Mouse (Mus musculus) heart, embryonic 12.5 days (tissue): ENCODE measurements at regions not wholly inside any gene's neighbourhood (a gene's known extent, or its start where the extent isn't known, plus 50 kb on each side); places are given as distances from the start of the nearest gene placed in this dataset.
A peak's percentile ranks its signal among the peaks of the same experiment; 100 is the strongest.
"Not testable (repeated sequence)": the region's sequence is repeated elsewhere in the genome, so short reads cannot be mapped to it uniquely, and the experiment has no call there.

Source experiments
- ATAC-seq: fragments of 200-750 bp; cut with Nextera tagmentation; 2 replicates; pipeline ENCODE4 v1.8.0; 2017; ENCODE audit warnings: moderate TSS enrichment, moderate library complexity; ENCODE audit not compliant: insufficient number of reproducible peaks, low FRiP score
- H3K27ac ChIP-seq: fragments of 300-500 bp; sonication (generic); 2 replicates; pipeline ENCODE4 v1.5.1; 2016; ENCODE audit warnings: mild to moderate bottlenecking, moderate library complexity; ENCODE audit not compliant: poor library complexity, severe bottlenecking
- H3K27me3 ChIP-seq: fragments of 300-500 bp; sonication (generic); replicated peaks from 2 replicates; pipeline ENCODE4 v1.6.1; 2016; ENCODE audit warnings: mild to moderate bottlenecking, moderate library complexity
- H3K36me3 ChIP-seq: fragments of 300-500 bp; sonication (generic); 2 replicates; pipeline ENCODE4 v1.6.1; 2016; ENCODE audit warnings: mild to moderate bottlenecking, moderate library complexity
- H3K4me1 ChIP-seq: fragments of 300-500 bp; sonication (generic); replicated peaks from 2 replicates; pipeline ENCODE4 v1.6.1; 2016; ENCODE audit warnings: mild to moderate bottlenecking
- H3K4me2 ChIP-seq: fragments of 300-500 bp; sonication (generic); 2 replicates; pipeline ENCODE4 v1.6.1; 2016; ENCODE audit warnings: mild to moderate bottlenecking, moderate library complexity
- H3K4me3 ChIP-seq: fragments of 300-500 bp; sonication (generic); 2 replicates; pipeline ENCODE4 v1.5.1; 2016; ENCODE audit warnings: mild to moderate bottlenecking
- H3K9ac ChIP-seq: fragments of 300-500 bp; sonication (generic); 2 replicates; pipeline ENCODE4 v1.6.1; 2016; ENCODE audit warnings: mild to moderate bottlenecking, moderate library complexity
- H3K9me3 ChIP-seq: fragments of 300-500 bp; sonication (generic); replicated peaks from 2 replicates; pipeline ENCODE4 v1.6.1; 2016; ENCODE audit warnings: mild to moderate bottlenecking, moderate library complexity
- WGBS: fragments of 180-500 bp; shearing (Covaris S2); methylation state at CpG from one replicate; pipeline ENCODE4 v1.1.7; 2016; 5-methylcytosine and 5-hydroxymethylcytosine counted together

GRCm38 (mm10) chr17:15620746-15621694, 56.9 kb upstream of the Prdm9 start:
- H3K9me3 ChIP-seq: no peaks in the 10 kb centered on the region
- no peaks in the 10 kb centered on the region for H3K27me3 ChIP-seq
- no peak overlapping the region for H3K9ac ChIP-seq
- no peak overlapping the region for H3K4me3 ChIP-seq
- H3K27ac ChIP-seq: no peak overlapping the region
- ATAC-seq: no peak
- no peak overlapping the region for H3K4me2 ChIP-seq
- WGBS: 66% methylated on average over 7 of the region's 7 CpGs
- no peaks in the 10 kb centered on the region for H3K36me3 ChIP-seq
- H3K4me1 ChIP-seq: no peaks in the 10 kb centered on the region

- Histone ChIP-seq H3K9ac (no peak overlapping the region), H3K4me3 (no peak overlapping the region), H3K27me3 (no peaks in the 10 kb centered on the region), H3K4me1 (no peaks in the 10 kb centered on the region), H3K27ac (no peak overlapping the region), H3K4me2 (no peak overlapping the region), H3K9me3 (no peaks in the 10 kb centered on the region), H3K36me3 (no peaks in the 10 kb centered on the region)
- ATAC-seq: no peak
- WGBS: 3% methylated on average over 2 of the region's 2 CpGs
Observed at GRCm38 (mm10) chr17:15622913-15623312, 58.8 kb upstream of the Prdm9 start.

DNA sequence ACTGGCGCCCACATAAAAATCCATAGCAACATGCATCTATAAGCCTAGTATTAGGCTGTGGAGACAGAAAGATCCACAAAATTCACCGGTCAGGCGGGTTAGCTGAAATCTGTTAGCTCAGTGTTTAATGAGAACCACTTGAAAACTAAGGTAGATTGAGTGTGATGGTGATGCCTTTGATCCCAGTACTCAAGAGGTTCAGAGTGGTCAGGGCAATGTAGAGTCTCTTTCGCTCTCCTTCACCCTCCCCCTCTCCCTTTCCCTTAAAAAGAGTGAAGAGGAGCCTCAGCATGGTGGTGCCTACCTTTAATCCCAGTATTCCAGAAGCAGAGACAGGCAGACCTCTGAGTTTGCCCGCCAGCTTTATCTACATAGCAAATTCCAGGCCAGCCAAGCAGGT, 66.6 kb upstream of the Prdm9 start:
- no peak for ATAC-seq
- Histone ChIP-seq H3K4me2 (peak overlapping the region; percentile 84), H3K4me3 (peak overlapping the region; percentile 49; the same call in 1 of the 2 replicates), H3K27ac (no peak overlapping the region), H3K4me1 (peaks cover 4% of the 10 kb centered on the region; the same call in 1 of the 2 replicates), H3K27me3 (no peaks in the 10 kb centered on the region), H3K9ac (no peak overlapping the region), H3K36me3 (no peaks in the 10 kb centered on the region), H3K9me3 (peaks cover 6% of the 10 kb centered on the region; the same call in 1 of the 2 replicates)
- 56% methylated on average over 5 of the region's 5 CpGs for WGBS

- H3K27me3 ChIP-seq: no peaks in the 10 kb centered on the region
- peak overlapping the region; percentile 54 for H3K9ac ChIP-seq
- peak overlapping the region; percentile 49 for H3K4me3 ChIP-seq
- no peaks in the 10 kb centered on the region for H3K36me3 ChIP-seq
- peak overlapping the region; percentile 84 for H3K4me2 ChIP-seq
- 5% methylated on average over 11 of the region's 11 CpGs for WGBS
- no peak for ATAC-seq
- H3K9me3 ChIP-seq: peaks cover 6% of the 10 kb centered on the region; the same call in 1 of the 2 replicates
- H3K27ac ChIP-seq: no peak overlapping the region
- peaks cover 4% of the 10 kb centered on the region; the same call in 1 of the 2 replicates for H3K4me1 ChIP-seq
Observed at GRCm38 (mm10) chr17:15631626-15632025, 67.5 kb upstream of the Prdm9 start.

- Histone ChIP-seq H3K36me3 (no peaks in the 10 kb centered on the region), H3K27me3 (no peaks in the 10 kb centered on the region), H3K9ac (no peak overlapping the region), H3K27ac (no peak overlapping the region), H3K9me3 (peaks cover 6% of the 10 kb centered on the region; the same call in 1 of the 2 replicates), H3K4me2 (peak overlapping the region; percentile 84), H3K4me3 (peak overlapping the region; percentile 49), H3K4me1 (peaks cover 4% of the 10 kb centered on the region; the same call in 1 of the 2 replicates)
- 10% methylated on average over 1 of the region's 1 CpGs for WGBS
- no peak for ATAC-seq
Observed at GRCm38 (mm10) chr17:15632090-15632489, 67.9 kb upstream of the Prdm9 start.

DNA sequence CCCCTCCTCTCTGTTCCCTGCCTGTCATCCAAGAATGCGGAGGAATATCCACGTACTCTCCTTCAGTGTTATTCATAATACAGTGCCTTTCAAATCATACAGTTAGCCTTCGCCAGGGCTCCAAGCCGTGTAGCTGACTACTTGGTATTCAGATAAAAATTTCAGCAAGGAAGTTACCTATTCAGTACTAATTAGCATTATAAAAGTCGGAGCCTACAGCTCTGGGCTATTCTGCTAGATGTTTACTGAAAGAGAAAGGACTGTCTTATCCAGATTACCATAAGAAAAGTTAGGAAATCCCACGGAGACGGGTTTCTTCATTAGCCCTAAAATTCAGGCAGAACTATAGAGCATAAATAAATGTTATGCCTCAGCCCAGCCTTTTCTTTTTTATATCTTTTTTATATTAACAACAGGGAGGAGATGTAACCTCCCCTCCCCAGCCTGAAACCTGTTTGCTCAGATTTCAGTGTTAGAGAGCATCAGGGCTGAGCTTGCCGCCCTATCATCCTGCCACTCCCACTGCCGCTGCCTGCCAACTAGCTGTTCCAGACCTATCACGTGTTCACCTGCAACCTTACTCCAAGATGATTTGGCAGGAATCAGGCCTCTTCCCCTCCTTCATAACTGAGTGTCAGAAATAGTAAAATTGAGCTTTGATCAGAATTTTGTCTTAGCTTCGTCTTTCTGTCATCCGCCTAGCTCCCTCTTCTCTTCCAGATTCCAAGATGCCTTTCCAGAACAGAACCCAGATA, 65.5 kb upstream of the Chd1 start:
- H3K36me3 ChIP-seq, H3K27me3 ChIP-seq, H3K27ac ChIP-seq, H3K4me2 ChIP-seq, ATAC-seq, H3K9me3 ChIP-seq, H3K4me1 ChIP-seq, H3K4me3 ChIP-seq, H3K9ac ChIP-seq: not testable (repeated sequence)
- 78% methylated on average over 12 of the region's 12 CpGs for WGBS

- ATAC-seq: no peak
- H3K27ac ChIP-seq: no peak overlapping the region
- WGBS: 62% methylated on average over 3 of the region's 3 CpGs
Observed at GRCm38 (mm10) chr17:15640776-15641175, 64.0 kb upstream of the Chd1 start.

GRCm38 (mm10) chr17:15641764-15642163, 63.0 kb upstream of the Chd1 start:
- Histone ChIP-seq H3K27me3 (no peaks in the 10 kb centered on the region), H3K9ac (no peak overlapping the region), H3K4me1 (no peaks in the 10 kb centered on the region), H3K4me2 (no peak overlapping the region), H3K9me3 (no peaks in the 10 kb centered on the region), H3K36me3 (no peaks in the 10 kb centered on the region), H3K4me3 (no peak overlapping the region), H3K27ac (no peak overlapping the region)
- ATAC-seq: no peak
- 79% methylated on average over 3 of the region's 3 CpGs for WGBS

More at GRCm38 (mm10) chr17:15640776-15641175, 64.0 kb upstream of the Chd1 start:
- Histone ChIP-seq H3K4me2 (no peak overlapping the region), H3K9ac (no peak overlapping the region), H3K9me3 (no peaks in the 10 kb centered on the region), H3K36me3 (no peaks in the 10 kb centered on the region), H3K27me3 (no peaks in the 10 kb centered on the region), H3K4me1 (no peaks in the 10 kb centered on the region), H3K4me3 (no peak overlapping the region)

GRCm38 (mm10) chr17:15646768-15647167, 58.0 kb upstream of the Chd1 start:
- Histone ChIP-seq H3K4me1 (peaks cover 5% of the 10 kb centered on the region; the same call in 1 of the 2 replicates), H3K4me3 (no peak overlapping the region), H3K27me3 (no peaks in the 10 kb centered on the region), H3K36me3 (no peaks in the 10 kb centered on the region), H3K9ac (no peak overlapping the region), H3K9me3 (no peaks in the 10 kb centered on the region), H3K4me2 (no peak overlapping the region), H3K27ac (no peak overlapping the region)
- no peak for ATAC-seq
- 24% methylated on average over 1 of the region's 1 CpGs for WGBS

- Histone ChIP-seq H3K9ac (no peak overlapping the region), H3K4me2 (no peak overlapping the region), H3K27me3 (no peaks in the 10 kb centered on the region), H3K9me3 (no peaks in the 10 kb centered on the region), H3K27ac (no peak overlapping the region), H3K4me1 (peaks cover 5% of the 10 kb centered on the region; the same call in 1 of the 2 replicates), H3K4me3 (no peak overlapping the region), H3K36me3 (no peaks in the 10 kb centered on the region)
- ATAC-seq: no peak
- 48% methylated on average over 8 of the region's 8 CpGs for WGBS
Observed at GRCm38 (mm10) chr17:15650089-15650742, 54.6 kb upstream of the Chd1 start.

GRCm38 (mm10) chr17:15651869-15652268, 52.9 kb upstream of the Chd1 start:
- Histone ChIP-seq H3K9ac (no peak overlapping the region), H3K4me1 (peaks cover 6% of the 10 kb centered on the region; the same call in 1 of the 2 replicates), H3K4me3 (no peak overlapping the region), H3K27ac (no peak overlapping the region), H3K27me3 (no peaks in the 10 kb centered on the region), H3K36me3 (no peaks in the 10 kb centered on the region), H3K9me3 (no peaks in the 10 kb centered on the region), H3K4me2 (no peak overlapping the region)
- 78% methylated on average over 3 of the region's 3 CpGs for WGBS
- ATAC-seq: no peak
